Mouse (Mus musculus) layer of hippocampus, adult 11-12 months (tissue): ENCODE results near the gene Syt5.

Experiments used
- DNase-seq: peaks from one replicate; pipeline ENCODE4 v3.0.0; 2022; ENCODE audit warnings: low spot score

Syt5 gene

DNA sequence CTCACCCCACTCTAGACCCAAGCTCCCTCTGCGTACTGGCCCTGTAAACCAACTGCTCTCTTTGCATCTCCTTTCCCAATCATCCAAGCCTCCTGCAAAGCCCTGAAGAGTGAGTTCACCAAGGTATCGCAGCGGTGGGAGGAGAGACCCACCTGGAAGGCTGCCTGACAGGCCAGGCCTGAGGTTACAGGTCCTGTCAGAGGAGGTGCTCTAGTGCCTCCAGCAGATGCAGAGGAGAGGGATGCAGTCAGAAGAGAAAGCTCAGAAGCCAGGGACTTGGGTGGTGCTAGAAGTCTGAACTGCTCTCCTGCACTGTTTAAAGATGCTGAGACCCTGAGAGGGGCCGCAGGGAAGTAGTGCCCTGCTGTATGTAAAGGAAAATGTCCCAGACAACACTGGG, 48.3 kb downstream of the Syt5 start:
- DNase-seq, result no peak

DNA sequence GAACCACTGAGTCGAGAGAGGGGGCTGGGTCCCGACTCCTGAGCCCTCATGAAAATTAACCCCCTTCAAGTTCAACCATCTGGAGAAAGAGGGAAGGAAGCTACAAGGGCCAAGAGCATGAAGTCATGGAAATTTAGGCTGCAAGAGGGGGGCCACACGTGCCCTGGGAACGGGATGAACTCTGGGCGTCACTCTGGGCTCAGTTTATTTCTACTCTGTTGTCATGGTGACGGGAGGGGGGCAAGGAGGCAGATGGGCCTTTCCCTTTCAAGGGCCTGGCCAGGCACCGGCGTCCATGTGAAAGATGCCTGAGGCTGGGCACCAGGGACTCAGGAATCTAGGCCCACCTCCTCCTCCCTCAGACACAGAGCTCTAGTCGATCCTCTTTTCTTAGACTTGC, 49.1 kb downstream of the Syt5 start:
- no peak for DNase-seq

DNA sequence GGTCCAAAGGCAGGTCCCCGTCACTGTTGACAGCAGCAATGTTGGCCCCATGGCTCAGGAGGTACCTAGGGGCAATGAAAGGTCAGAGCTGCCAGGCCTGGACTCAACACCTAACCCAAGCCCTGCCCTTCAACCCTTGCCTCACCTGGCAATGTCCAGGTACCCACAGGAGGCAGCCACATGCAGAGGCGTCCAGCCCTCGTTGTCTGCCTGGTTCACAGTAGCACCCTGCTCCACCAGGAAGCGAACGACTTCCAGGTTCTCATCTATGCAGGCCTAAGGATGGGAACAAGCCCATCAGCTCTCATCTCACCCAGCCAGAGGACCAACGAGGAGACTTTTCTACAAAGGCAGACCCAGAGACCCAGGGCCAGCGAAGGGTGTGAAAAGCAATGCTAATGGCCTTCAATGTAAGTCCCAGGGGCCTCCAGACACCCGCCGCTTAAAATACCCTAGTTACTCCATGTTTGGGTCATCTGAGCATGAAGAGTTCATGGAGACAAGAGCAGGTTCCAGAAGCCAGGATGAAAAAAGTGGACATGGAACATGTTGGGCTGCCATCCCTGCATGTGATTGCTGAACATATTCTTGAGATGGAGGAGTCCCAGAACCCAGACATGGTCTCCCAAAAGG, 50.0 kb downstream of the Syt5 start:
- DNase-seq, result no peak

DNA sequence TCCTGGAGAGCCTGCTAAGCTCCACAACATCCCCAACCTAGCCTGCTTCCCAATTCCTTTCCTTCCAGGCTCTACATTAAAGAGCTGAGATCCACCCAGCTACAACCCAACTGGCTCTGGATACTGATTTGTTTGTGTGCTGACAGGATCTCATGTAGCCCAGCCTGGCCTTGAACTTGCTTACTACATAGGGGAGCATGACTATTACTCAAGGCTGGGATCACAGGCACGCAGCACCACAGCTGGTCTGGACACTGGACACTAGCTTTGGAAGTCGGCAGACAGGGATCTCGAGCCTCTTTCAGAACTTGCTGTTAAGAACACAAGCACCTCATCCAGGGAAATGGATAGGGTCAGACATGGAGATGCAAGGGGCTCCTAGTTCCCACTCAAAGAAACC, 50.9 kb downstream of the Syt5 start:
- DNase-seq, result no peak

DNA sequence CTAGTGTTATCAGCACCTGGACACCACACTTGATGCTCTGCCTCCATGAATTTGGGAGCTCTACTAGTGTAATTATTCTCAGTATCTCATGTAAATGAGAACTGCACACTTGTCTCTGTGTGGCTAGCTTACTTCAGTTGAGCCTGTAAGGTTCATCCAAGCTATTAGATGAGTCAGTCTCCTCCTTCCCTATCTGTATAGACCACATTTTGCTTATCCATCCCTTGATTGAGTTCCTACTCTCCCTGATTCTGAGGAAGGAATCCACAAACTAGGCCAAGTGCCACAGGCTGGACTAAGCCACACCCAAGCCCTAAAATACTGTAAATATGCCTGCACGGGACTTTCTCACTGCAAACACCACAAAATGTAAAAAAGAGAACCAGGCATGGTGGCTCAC, 53.4 kb downstream of the Syt5 start:
- no peak for DNase-seq

DNA sequence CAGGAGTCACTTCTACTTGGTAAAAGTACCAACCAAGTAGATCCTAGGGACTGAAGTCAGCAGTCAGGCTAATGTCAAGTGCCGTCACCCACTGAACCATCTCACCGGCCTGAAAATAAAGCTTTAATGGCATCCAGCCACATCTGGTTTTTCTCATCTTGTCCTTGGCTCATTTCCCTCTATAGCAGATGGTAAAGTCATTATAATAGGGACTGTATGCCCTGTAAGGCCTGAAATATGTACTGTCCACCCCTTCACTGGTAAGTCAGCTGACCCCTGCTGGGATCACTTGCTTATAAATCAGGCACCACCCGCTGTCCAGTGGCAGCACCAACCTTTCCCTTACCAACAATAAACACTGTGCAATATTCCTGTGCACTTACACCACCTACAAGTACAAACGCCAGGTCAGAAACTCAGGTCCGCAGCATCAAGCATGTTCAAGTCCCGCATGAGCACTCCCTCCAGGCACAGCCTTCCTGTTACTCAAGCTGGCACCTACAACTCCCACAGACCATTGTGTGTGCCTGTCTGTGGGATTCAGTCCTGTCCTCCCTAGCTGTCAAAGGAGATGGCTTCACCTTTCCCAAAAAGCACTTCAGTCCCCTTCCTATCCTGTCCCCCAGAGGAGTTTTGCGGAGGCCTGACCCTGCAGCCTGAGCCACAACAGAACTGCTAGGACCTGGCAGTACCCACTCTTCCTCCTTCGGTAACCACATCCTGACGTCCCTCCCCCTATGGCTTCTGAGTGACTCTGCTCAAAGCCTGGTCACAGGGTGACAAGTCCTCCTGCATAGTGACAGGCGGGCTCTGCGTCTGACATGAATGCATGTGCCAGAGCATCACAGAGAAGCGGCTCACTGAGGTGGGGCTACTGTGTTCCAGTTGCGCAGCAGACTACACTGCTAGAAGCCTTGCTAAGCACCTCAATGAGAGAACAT, 54.8 kb downstream of the Syt5 start:
- DNase-seq, result no peak

DNA sequence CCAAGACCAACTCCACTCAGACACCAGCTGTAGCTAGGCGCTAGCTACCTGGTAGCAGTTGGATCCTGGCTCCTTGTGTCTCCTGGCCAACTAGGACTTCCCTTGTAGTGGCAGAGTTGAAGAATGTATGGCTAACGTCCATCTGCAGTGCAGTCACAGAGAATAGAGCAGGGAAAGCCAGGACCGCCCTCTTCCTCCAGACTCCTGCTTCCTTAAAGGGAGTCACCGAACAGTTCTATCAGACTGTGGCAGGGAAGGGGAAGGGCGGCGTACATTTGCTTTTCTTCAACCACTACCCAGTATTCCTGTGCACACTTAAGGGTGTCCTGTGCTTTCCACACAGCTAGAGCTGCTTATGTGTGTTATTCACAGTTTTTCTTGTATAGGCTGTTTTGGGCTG, 56.0 kb downstream of the Syt5 start:
- DNase-seq, result no peak
